Mouse (Mus musculus): ENCODE data around the gene Tmem214.
A peak's percentile ranks its signal among the peaks of the same experiment; 100 is the strongest.

Gene Tmem214

DNA sequence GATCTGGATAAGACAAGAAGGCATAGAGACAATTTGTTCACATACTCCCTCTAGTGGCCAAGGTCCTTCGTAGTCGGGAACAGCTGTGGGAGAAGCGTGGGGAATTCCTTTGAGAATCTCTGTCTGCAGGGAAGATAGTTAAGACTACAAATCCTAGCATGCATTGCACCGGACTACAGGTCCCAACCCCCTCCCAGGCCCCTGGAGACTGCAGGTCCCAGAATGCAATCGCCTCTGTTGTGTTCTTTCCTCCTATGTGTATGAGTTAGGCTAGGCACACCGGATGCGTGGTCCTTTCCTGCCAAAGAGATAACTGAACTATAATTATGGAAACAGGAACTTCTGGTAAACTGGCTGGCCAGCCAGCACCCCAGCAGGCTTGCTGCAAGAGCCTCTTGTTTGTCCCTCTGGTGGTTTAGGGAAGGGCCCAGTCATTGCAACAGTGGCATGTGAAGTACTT, 48.2 kb downstream of the Tmem214 start:
- peak; percentile 87 for DNase-seq

DNA sequence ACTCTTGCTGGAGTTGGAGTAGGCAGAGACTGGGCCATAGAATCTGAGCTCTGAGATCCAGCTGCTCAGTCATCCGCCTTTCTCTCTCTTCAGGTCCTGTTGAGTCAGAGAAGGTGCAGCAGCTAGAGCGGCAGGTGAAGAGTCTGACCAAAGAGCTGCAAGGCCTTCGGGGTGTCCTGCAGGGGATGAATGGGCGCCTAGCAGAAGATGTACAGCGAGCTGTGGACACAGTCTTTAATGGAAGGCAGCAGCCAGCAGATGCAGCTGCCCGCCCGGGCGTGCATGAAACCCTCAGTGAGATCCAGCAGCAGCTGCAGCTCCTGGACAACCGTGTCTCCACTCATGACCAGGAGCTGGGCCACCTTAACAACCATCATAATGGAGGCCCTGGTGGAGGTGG, 49.0 kb downstream of the Tmem214 start:
- no peak for DNase-seq

- no peak for DNase-seq
Measured at GRCm38 (mm10) chr5:30917348-30917747, 49.5 kb downstream of the Tmem214 start.

GRCm38 (mm10) chr5:30917891-30918670, 50.3 kb downstream of the Tmem214 start:
- DNase-seq = no peak

DNA sequence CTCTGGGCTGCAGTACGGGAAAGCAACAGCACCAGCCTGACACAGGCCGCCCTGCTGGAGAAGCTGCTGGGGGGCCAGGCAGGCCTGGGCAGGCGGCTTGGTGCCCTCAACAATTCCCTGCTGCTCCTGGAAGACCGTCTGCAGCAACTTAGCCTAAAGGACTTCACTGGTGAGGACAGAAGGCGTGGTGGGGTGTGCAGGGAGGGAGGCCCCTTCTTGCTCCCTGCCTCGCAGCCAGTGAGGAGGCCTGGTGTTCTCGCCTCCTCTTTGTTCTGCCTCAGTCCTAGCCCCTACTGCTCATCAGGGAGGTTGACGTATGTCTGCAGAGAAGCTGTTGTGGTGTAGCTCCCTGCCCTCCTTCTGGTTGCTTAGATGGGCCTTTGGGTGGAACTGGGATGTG, 50.9 kb downstream of the Tmem214 start:
- no peak for DNase-seq

GRCm38 (mm10) chr5:30919831-30920614, 52.2 kb downstream of the Tmem214 start:
- no peak for DNase-seq

DNA sequence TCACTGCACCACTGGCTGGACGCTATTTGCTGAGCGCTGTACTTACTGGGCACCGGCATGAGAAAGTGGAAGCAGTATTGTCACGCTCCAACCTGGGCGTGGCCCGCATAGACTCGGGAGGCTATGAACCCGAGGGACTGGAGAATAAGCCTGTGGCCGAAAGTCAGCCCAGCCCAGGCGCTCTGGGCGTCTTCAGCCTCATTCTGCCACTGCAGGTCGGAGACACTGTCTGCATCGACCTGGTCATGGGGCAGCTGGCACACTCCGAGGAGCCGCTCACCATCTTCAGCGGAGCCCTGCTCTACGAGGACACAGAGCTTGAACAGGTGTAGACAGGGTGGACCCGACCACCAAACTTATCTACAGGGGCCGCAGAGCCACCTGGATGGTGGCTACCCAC, 52.8 kb downstream of the Tmem214 start:
- DNase-seq = peak; percentile 52

DNA sequence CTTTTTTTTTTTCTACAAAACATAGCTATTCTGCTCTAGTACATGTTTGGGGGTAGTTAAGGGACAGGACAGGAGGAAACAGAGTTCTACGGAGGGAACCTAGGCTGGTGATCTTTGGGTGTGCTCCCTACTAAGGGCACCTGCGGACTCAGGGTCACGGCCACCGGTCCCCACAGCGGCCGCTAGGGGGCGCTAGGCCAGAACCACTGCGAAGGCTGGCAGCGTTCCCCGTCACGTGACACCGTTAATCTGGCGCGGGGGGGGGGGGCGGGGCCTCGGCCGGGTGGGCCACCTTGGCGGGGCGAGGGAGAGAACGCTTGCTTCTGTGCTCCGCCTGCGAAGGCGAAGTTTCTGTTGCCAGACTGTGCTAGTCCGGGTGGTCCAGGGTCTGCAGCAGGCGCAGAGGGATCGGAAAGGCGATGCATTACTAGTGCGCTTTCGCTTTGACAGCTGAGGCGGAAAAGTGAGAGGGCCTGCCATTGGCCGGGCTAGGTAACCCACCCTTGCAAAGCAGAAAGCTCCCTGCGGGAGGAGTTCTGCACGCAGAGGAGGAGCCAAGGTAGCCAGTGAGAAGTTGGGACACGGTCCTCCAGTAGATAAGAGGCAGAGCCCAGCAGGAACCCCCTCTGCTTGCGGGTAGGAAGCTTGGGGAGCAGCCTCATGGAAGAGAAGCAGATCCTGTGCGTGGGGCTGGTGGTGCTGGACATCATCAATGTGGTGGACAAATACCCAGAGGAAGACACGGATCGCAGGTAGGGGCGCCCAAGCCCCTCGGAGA, 53.6 kb downstream of the Tmem214 start, which contains the start of gene Khk:
Khk (plus strand) TSS at position 176 of the 778 bp plus-strand sequence.
- peak; percentile 95 for DNase-seq

DNA sequence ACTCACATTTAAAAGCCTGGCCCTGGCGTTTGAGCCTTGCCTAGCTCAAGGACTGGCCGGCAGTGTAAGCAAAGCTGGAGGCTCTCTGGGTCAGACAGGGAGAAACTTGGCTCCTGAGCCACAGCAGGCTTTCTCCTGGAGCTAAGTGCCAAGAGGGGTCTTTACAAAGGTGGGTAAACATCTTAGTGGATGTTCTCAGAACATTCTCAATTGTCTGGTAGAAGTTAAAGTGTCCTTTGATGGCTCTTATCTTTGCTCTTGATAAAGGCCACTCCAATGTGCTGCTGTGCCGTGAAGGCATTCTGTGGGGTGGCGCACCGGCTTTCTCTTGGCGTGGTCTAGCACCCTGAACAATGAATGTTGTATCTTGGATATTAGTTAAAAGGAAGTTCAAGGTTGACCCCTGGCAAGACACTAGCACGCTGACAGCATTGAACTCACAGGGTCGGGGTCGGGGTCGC, 54.8 kb downstream of the Tmem214 start:
- no peak for DNase-seq

DNA sequence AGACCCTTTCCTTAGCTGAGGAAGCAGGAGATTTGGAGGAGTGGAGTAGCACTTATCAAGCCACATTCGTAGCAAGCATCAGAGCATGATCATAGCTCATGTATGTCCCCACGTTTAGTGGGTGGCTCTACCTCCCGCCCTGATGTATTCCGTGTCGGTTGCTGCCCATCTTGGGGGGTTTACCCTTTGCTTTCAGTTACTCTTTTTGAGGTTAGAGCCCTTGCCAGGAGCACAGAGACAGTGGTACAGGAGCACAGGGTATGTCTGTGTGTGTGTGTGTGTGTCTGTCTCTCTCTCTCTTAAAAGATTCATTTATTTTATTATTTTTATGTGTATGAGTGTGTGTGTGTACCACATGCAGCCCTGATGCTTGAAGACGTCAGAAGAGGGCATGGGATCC, 55.3 kb downstream of the Tmem214 start:
- DNase-seq = no peak

GRCm38 (mm10) chr5:30924614-30925013, 56.8 kb downstream of the Tmem214 start:
- peak; percentile 55 for DNase-seq

DNA sequence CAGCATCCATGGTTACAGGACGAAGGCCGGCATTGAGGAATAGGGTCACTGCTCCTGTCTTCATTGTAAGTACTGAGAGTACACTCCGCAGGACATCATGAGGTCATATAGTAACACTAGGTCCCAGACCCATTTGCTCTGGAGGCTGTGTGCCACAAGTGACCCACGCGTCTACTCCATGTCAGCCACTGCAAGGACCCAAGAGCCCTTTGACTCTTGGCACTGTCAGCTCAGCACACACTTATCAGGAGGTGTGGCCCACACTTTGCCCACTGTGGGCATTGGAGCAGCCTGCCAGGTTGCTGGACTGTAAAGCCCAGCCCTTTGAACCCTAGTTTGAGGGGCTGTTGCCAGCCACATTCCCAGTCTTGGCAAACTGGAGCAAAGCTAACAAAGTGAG, 57.4 kb downstream of the Tmem214 start:
- DNase-seq = peak; percentile 83

DNA sequence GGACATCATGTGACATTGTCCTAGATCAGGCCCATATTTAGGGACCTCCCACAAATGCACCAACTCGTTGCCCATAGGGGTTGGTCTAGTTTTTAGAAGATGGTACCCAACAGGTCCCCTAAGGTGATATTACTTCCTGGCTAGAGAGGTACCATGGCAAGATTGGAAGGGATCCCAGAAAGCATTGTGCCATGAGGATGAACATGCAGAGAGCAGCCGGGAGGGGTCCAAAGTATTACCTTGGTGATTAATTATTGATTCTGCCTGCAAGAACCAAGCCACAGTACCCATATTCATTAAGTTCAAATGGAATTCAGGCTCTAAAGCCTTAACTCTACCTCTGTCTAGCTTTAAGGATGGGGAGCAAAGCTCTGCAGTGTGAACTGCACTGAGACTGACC, 58.3 kb downstream of the Tmem214 start:
- DNase-seq = peak; percentile 61

DNA sequence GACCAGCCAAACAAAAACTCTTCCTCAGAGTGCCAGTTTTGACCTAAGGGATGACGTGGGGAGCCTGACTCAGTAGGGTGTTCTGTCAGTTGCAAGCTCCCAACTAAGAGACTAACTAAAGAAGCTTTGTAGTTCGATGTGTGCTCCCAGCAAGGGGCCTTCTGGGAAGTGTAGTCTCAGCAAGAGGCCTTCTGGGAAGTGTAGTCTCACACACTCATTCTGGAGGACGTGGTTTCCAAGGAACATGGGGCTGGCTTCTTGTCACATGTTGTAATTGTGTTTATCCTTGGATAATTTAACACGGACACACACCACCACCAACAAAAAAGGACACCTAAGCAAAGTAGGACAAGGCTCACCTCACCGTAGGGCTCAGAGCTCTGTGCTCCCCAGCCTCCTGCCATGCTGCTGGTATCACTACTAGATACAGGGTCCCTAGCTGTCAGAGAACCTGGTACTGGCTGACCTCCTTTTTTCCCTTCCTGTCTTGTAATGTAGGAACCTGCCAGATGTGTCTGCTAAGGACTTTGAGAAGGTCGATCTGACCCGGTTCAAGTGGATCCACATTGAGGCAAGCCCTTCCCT, 60.2 kb downstream of the Tmem214 start:
- DNase-seq = no peak
